Mouse (Mus musculus) cortical plate, adult 2 months (tissue): ENCODE data around the gene Nemf.
"Not testable (repeated sequence)": the region's sequence is repeated elsewhere in the genome, so short reads cannot be mapped to it uniquely, and the experiment has no call there.

Experiments
- CTCF ChIP-seq: fragments of 200-500 bp; IDR thresholded peaks from 2 replicates; pipeline ENCODE4 v1.5.1; 2011; ENCODE audit warnings: mild to moderate bottlenecking, control low read depth, low read length; ENCODE audit not compliant: insufficient read depth; ENCODE audit errors: extremely low read depth
- POLR2A ChIP-seq: fragments of 200-500 bp; IDR thresholded peaks from 2 replicates; pipeline ENCODE4 v1.6.1; 2011; ENCODE audit warnings: mild to moderate bottlenecking, low read length, control low read depth; ENCODE audit not compliant: insufficient read depth; ENCODE audit errors: extremely low read depth

GRCm38 (mm10) chr12:69360997-69361899 lies 4.3 kb upstream of the Nemf start:
- peak; percentile 90 for TF ChIP-seq POLR2A
- not testable (repeated sequence) for TF ChIP-seq CTCF
